Mouse (Mus musculus): ENCODE data around the gene Dcaf11. TPM values are rescaled to one million over a fixed set of nuclear protein-coding genes. Genes with fewer than 3 reads are reported as not detected.

Gene Dcaf11
- 92.2 TPM for polyA plus RNA-seq (2015; fragmentation: Illumina TruSeq; extraction: RNeasy Lipid Tissue Mini Kit (QIAGEN cat#74804); ENCODE audit: low read depth, low replicate concordance)

GRCm38 (mm10) chr14:55559799-55560201 lies at the start of gene Dcaf11:
TSS of gene Dcaf11 (plus strand) at chr14:55560006.

GRCm38 (mm10) chr14:55510125-55510731 lies 49.6 kb upstream of the Dcaf11 start, which contains the start of gene Cpne6:
TSS of gene Cpne6 (plus strand) at chr14:55510445.

GRCm38 (mm10) chr14:55524785-55525184 lies 35.0 kb upstream of the Dcaf11 start, which contains the start of gene Nrl:
TSS of gene Nrl (minus strand) at chr14:55524981.

GRCm38 (mm10) chr14:55540067-55540786 lies 19.6 kb upstream of the Dcaf11 start, which contains the start of gene Pck2:
TSS of gene Pck2 (plus strand) at chr14:55540266.

GRCm38 (mm10) chr14:55560202-55561073 lies 632 bp downstream of the Dcaf11 start, which contains the start of gene A730061H03Rik:
TSS of gene A730061H03Rik (minus strand) at chr14:55560406.

GRCm38 (mm10) chr14:55575302-55575701 lies 15.5 kb downstream of the Dcaf11 start, which contains the start of gene Fitm1:
TSS of gene Fitm1 (plus strand) at chr14:55575617.

GRCm38 (mm10) chr14:55577871-55578667 lies 18.3 kb downstream of the Dcaf11 start, which contains the start of gene Psme1:
TSS of gene Psme1 (plus strand) at chr14:55578123.

GRCm38 (mm10) chr14:55584702-55585565 lies 25.1 kb downstream of the Dcaf11 start, which contains the start of gene Emc9:
TSS of gene Emc9 (minus strand) at chr14:55585302.

GRCm38 (mm10) chr14:55590748-55591330 lies 31.0 kb downstream of the Dcaf11 start, which contains the start of gene Psme2:
TSS of gene Psme2 (minus strand) at chr14:55591113.

GRCm38 (mm10) chr14:55591331-55591891 lies 31.6 kb downstream of the Dcaf11 start, which contains the start of gene Rnf31:
TSS of gene Rnf31 (plus strand) at chr14:55591708.

GRCm38 (mm10) chr14:55603271-55603632 lies 43.4 kb downstream of the Dcaf11 start, which contains the start of gene Irf9:
TSS of gene Irf9 (plus strand) at chr14:55603571.

GRCm38 (mm10) chr14:55617822-55618221 lies 58.0 kb downstream of the Dcaf11 start, which contains the start of gene Rec8:
TSS of gene Rec8 (plus strand) at chr14:55618037.

Other genes starting within 250 kb of the Dcaf11 start
- gene Dhrs4, start 81.2 kb upstream of the Dcaf11 start, polyA plus RNA-seq (2015; fragmentation: Illumina TruSeq; extraction: RNeasy Lipid Tissue Mini Kit (QIAGEN cat#74804); ENCODE audit: low read depth, low replicate concordance), result 22.7 TPM
- 27.2 TPM for gene Carmil3, start 69.4 kb upstream of the Dcaf11 start, polyA plus RNA-seq (2015; fragmentation: Illumina TruSeq; extraction: RNeasy Lipid Tissue Mini Kit (QIAGEN cat#74804); ENCODE audit: low read depth, low replicate concordance)
- gene Cpne6, start 49.6 kb upstream of the Dcaf11 start, polyA plus RNA-seq (2015; fragmentation: Illumina TruSeq; extraction: RNeasy Lipid Tissue Mini Kit (QIAGEN cat#74804); ENCODE audit: low read depth, low replicate concordance), result 132 TPM
- 0.31 TPM for gene Nrl, start 35.0 kb upstream of the Dcaf11 start, polyA plus RNA-seq (2015; fragmentation: Illumina TruSeq; extraction: RNeasy Lipid Tissue Mini Kit (QIAGEN cat#74804); ENCODE audit: low read depth, low replicate concordance)
- 19.9 TPM for gene Pck2, start 19.7 kb upstream of the Dcaf11 start, polyA plus RNA-seq (2015; fragmentation: Illumina TruSeq; extraction: RNeasy Lipid Tissue Mini Kit (QIAGEN cat#74804); ENCODE audit: low read depth, low replicate concordance)
- not detected for gene A730061H03Rik, start 400 bp downstream of the Dcaf11 start, polyA plus RNA-seq (2015; fragmentation: Illumina TruSeq; extraction: RNeasy Lipid Tissue Mini Kit (QIAGEN cat#74804); ENCODE audit: low read depth, low replicate concordance)
- gene Fitm1, start 15.6 kb downstream of the Dcaf11 start, polyA plus RNA-seq (2015; fragmentation: Illumina TruSeq; extraction: RNeasy Lipid Tissue Mini Kit (QIAGEN cat#74804); ENCODE audit: low read depth, low replicate concordance), result not detected
- gene Psme1, start 18.1 kb downstream of the Dcaf11 start, polyA plus RNA-seq (2015; fragmentation: Illumina TruSeq; extraction: RNeasy Lipid Tissue Mini Kit (QIAGEN cat#74804); ENCODE audit: low read depth, low replicate concordance), result 73.4 TPM
- 54.3 TPM for gene Emc9, start 25.3 kb downstream of the Dcaf11 start, polyA plus RNA-seq (2015; fragmentation: Illumina TruSeq; extraction: RNeasy Lipid Tissue Mini Kit (QIAGEN cat#74804); ENCODE audit: low read depth, low replicate concordance)
- 78.9 TPM for gene Psme2, start 31.1 kb downstream of the Dcaf11 start, polyA plus RNA-seq (2015; fragmentation: Illumina TruSeq; extraction: RNeasy Lipid Tissue Mini Kit (QIAGEN cat#74804); ENCODE audit: low read depth, low replicate concordance)
- 18.8 TPM for gene Rnf31, start 31.7 kb downstream of the Dcaf11 start, polyA plus RNA-seq (2015; fragmentation: Illumina TruSeq; extraction: RNeasy Lipid Tissue Mini Kit (QIAGEN cat#74804); ENCODE audit: low read depth, low replicate concordance)
- 14.3 TPM for gene Irf9, start 43.6 kb downstream of the Dcaf11 start, polyA plus RNA-seq (2015; fragmentation: Illumina TruSeq; extraction: RNeasy Lipid Tissue Mini Kit (QIAGEN cat#74804); ENCODE audit: low read depth, low replicate concordance)
- 6.2 TPM for gene Rec8, start 58.0 kb downstream of the Dcaf11 start, polyA plus RNA-seq (2015; fragmentation: Illumina TruSeq; extraction: RNeasy Lipid Tissue Mini Kit (QIAGEN cat#74804); ENCODE audit: low read depth, low replicate concordance)
- 62.3 TPM for gene Ipo4, start 76.0 kb downstream of the Dcaf11 start, polyA plus RNA-seq (2015; fragmentation: Illumina TruSeq; extraction: RNeasy Lipid Tissue Mini Kit (QIAGEN cat#74804); ENCODE audit: low read depth, low replicate concordance)
- gene Gm49378, start 77.9 kb downstream of the Dcaf11 start, polyA plus RNA-seq (2015; fragmentation: Illumina TruSeq; extraction: RNeasy Lipid Tissue Mini Kit (QIAGEN cat#74804); ENCODE audit: low read depth, low replicate concordance), result 1.6 TPM
- gene Tm9sf1, start 83.8 kb downstream of the Dcaf11 start, polyA plus RNA-seq (2015; fragmentation: Illumina TruSeq; extraction: RNeasy Lipid Tissue Mini Kit (QIAGEN cat#74804); ENCODE audit: low read depth, low replicate concordance), result 32.2 TPM
- not detected for gene Tssk4, start 90.2 kb downstream of the Dcaf11 start, polyA plus RNA-seq (2015; fragmentation: Illumina TruSeq; extraction: RNeasy Lipid Tissue Mini Kit (QIAGEN cat#74804); ENCODE audit: low read depth, low replicate concordance)
- gene Mdp1, start 100.5 kb downstream of the Dcaf11 start, polyA plus RNA-seq (2015; fragmentation: Illumina TruSeq; extraction: RNeasy Lipid Tissue Mini Kit (QIAGEN cat#74804); ENCODE audit: low read depth, low replicate concordance), result 61.1 TPM
- 36.9 TPM for gene Gmpr2, start 111.9 kb downstream of the Dcaf11 start, polyA plus RNA-seq (2015; fragmentation: Illumina TruSeq; extraction: RNeasy Lipid Tissue Mini Kit (QIAGEN cat#74804); ENCODE audit: low read depth, low replicate concordance)
- gene Nedd8, start 112.1 kb downstream of the Dcaf11 start, polyA plus RNA-seq (2015; fragmentation: Illumina TruSeq; extraction: RNeasy Lipid Tissue Mini Kit (QIAGEN cat#74804); ENCODE audit: low read depth, low replicate concordance), result 255 TPM
- 16.0 TPM for gene Tinf2, start 121.8 kb downstream of the Dcaf11 start, polyA plus RNA-seq (2015; fragmentation: Illumina TruSeq; extraction: RNeasy Lipid Tissue Mini Kit (QIAGEN cat#74804); ENCODE audit: low read depth, low replicate concordance)
- not detected for gene Tgm1, start 153.9 kb downstream of the Dcaf11 start, polyA plus RNA-seq (2015; fragmentation: Illumina TruSeq; extraction: RNeasy Lipid Tissue Mini Kit (QIAGEN cat#74804); ENCODE audit: low read depth, low replicate concordance)
- gene Rabggta, start 162.3 kb downstream of the Dcaf11 start, polyA plus RNA-seq (2015; fragmentation: Illumina TruSeq; extraction: RNeasy Lipid Tissue Mini Kit (QIAGEN cat#74804); ENCODE audit: low read depth, low replicate concordance), result 47.6 TPM
- gene Dhrs1, start 185.7 kb downstream of the Dcaf11 start, polyA plus RNA-seq (2015; fragmentation: Illumina TruSeq; extraction: RNeasy Lipid Tissue Mini Kit (QIAGEN cat#74804); ENCODE audit: low read depth, low replicate concordance), result 122 TPM
- gene Nop9, start 185.7 kb downstream of the Dcaf11 start, polyA plus RNA-seq (2015; fragmentation: Illumina TruSeq; extraction: RNeasy Lipid Tissue Mini Kit (QIAGEN cat#74804); ENCODE audit: low read depth, low replicate concordance), result 6.9 TPM
- 9.8 TPM for gene Cideb, start 198.5 kb downstream of the Dcaf11 start, polyA plus RNA-seq (2015; fragmentation: Illumina TruSeq; extraction: RNeasy Lipid Tissue Mini Kit (QIAGEN cat#74804); ENCODE audit: low read depth, low replicate concordance)
- gene Ltb4r2, start 201.4 kb downstream of the Dcaf11 start, polyA plus RNA-seq (2015; fragmentation: Illumina TruSeq; extraction: RNeasy Lipid Tissue Mini Kit (QIAGEN cat#74804); ENCODE audit: low read depth, low replicate concordance), result 0.12 TPM
- gene Ltb4r1, start 206.0 kb downstream of the Dcaf11 start, polyA plus RNA-seq (2015; fragmentation: Illumina TruSeq; extraction: RNeasy Lipid Tissue Mini Kit (QIAGEN cat#74804); ENCODE audit: low read depth, low replicate concordance), result not detected
- gene Adcy4, start 224.1 kb downstream of the Dcaf11 start, polyA plus RNA-seq (2015; fragmentation: Illumina TruSeq; extraction: RNeasy Lipid Tissue Mini Kit (QIAGEN cat#74804); ENCODE audit: low read depth, low replicate concordance), result 5.3 TPM
- 0.25 TPM for gene Ripk3, start 228.9 kb downstream of the Dcaf11 start, polyA plus RNA-seq (2015; fragmentation: Illumina TruSeq; extraction: RNeasy Lipid Tissue Mini Kit (QIAGEN cat#74804); ENCODE audit: low read depth, low replicate concordance)